Comparison of ENCODE assay signal across 8 mouse cellular contexts in the genomic region with DNA sequence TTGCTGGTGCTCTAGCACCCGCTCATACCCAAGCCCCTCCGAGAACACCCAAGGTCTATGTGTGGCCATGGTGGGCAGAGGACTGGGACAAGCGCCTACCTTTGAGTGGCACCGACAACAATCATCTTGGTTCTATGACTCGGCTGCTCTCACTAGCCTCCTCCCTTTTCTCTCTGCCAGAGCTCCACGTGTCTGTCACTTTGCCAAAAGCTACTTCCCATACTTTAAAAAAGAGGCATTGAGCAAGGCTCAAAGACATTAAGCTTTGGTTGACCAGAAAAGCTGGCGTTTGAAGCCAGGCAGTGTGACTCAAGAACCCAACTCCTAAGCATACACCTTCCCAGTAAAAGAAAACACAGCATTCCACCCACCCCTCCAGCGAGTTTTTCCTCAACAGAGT. TPM values are rescaled to one million over a fixed set of nuclear protein-coding genes. Genes with fewer than 3 reads are reported as not detected.
DNase-seq lines count a peak whose midpoint lies in the region; ATAC-seq and TF ChIP-seq lines count a peak whose summit lies in the region.

No protein-coding gene starts in this region.

- H3K79me2 ChIP-seq in liver, adult 2 months (ENCODE audit: control insufficient read depth, insufficient read depth, low read length), result no peaks in the 10 kb centered on the region

- no peak overlapping the region for H3K27ac ChIP-seq in liver, adult 2 months (replicated peaks; ENCODE audit: insufficient read depth, low read depth, low read length)
- no peak overlapping the region for H3K27ac ChIP-seq in liver, postnatal 0 days (ENCODE audit: low read depth)
- H3K27ac ChIP-seq in embryonic facial prominence, embryonic 13.5 days, result no peak overlapping the region
- H3K27ac ChIP-seq in hindbrain, embryonic 13.5 days, result no peak overlapping the region
- no peak overlapping the region for H3K27ac ChIP-seq in limb, embryonic 14.5 days (replicated peaks; ENCODE audit: low read depth, low read length)
- no peak overlapping the region for H3K27ac ChIP-seq in neural tube, embryonic 13.5 days (replicated peaks)

- DNase-seq in liver, adult 2 months (ENCODE audit: extremely low read depth, low read depth, low spot score), result peak; percentile 4
- DNase-seq in liver, postnatal 0 days, result no peak
- peak; percentile 41 for DNase-seq in limb, embryonic 14.5 days (ENCODE audit: low spot score)
- no peak for DNase-seq in spleen, postnatal 4 days (ENCODE audit: low spot score in 2 of 2)
- DNase-seq in thymus, postnatal 4 days, result no peak

- no peak for TF ChIP-seq EP300 in liver, postnatal 0 days (IDR thresholded peaks at IDR 0.05; ENCODE audit: low read depth)

- H3K9me3 ChIP-seq in liver, postnatal 0 days (ENCODE audit: low read length), result no peaks in the 10 kb centered on the region
- no peaks in the 10 kb centered on the region for H3K9me3 ChIP-seq in embryonic facial prominence, embryonic 13.5 days
- H3K9me3 ChIP-seq in hindbrain, embryonic 13.5 days, result no peaks in the 10 kb centered on the region
- H3K9me3 ChIP-seq in limb, embryonic 14.5 days (ENCODE audit: control insufficient read depth, low read length), result no peaks in the 10 kb centered on the region
- no peaks in the 10 kb centered on the region for H3K9me3 ChIP-seq in neural tube, embryonic 13.5 days

- no peak for ATAC-seq in liver, postnatal 0 days
- 0 out of 2 replicates have a peak, but pooled peaks have one; percentile 4 for ATAC-seq in embryonic facial prominence, embryonic 13.5 days (ENCODE audit: insufficient number of reproducible peaks, insufficient read depth, low FRiP score, low TSS enrichment, low read depth)
- ATAC-seq in hindbrain, embryonic 13.5 days (ENCODE audit: low FRiP score), result no peak; the same call in 1 of the 2 replicates
- ATAC-seq in limb, embryonic 14.5 days (ENCODE audit: low FRiP score, low read depth), result no peak
- peak; percentile 18; the same call in 1 of the 2 replicates for ATAC-seq in neural tube, embryonic 13.5 days (ENCODE audit: low read depth)

- H3K4me1 ChIP-seq in liver, adult 2 months (ENCODE audit: control insufficient read depth, insufficient read depth, low read length), result no peaks in the 10 kb centered on the region
- H3K4me1 ChIP-seq in liver, postnatal 0 days (ENCODE audit: insufficient read depth), result peaks cover 9% of the 10 kb centered on the region; the same call in 1 of the 2 replicates
- H3K4me1 ChIP-seq in embryonic facial prominence, embryonic 13.5 days, result peaks cover 21% of the 10 kb centered on the region
- peaks cover 39% of the 10 kb centered on the region for H3K4me1 ChIP-seq in hindbrain, embryonic 13.5 days (replicated peaks)
- peaks cover 16% of the 10 kb centered on the region for H3K4me1 ChIP-seq in limb, embryonic 14.5 days (ENCODE audit: control insufficient read depth, insufficient read depth, low read length)
- peaks cover 23% of the 10 kb centered on the region for H3K4me1 ChIP-seq in neural tube, embryonic 13.5 days (replicated peaks)

- no peak overlapping the region for H3K4me3 ChIP-seq in liver, adult 2 months (ENCODE audit: insufficient read depth, low read depth, low read length)
- no peak overlapping the region for H3K4me3 ChIP-seq in liver, postnatal 0 days (ENCODE audit: low read depth, low read length)
- peak overlapping the region; percentile 52 for H3K4me3 ChIP-seq in embryonic facial prominence, embryonic 13.5 days
- peak overlapping the region; percentile 50 for H3K4me3 ChIP-seq in hindbrain, embryonic 13.5 days
- peak overlapping the region; percentile 51 for H3K4me3 ChIP-seq in limb, embryonic 14.5 days (replicated peaks; ENCODE audit: low read length)
- peak overlapping the region; percentile 50 for H3K4me3 ChIP-seq in neural tube, embryonic 13.5 days

- TF ChIP-seq POLR2A in liver, adult 2 months (IDR thresholded peaks at IDR 0.05; ENCODE audit: extremely low read depth, insufficient read depth, low read length), result no peak
- TF ChIP-seq POLR2A in limb, embryonic 14.5 days (IDR thresholded peaks at IDR 0.05; ENCODE audit: borderline replicate concordance, extremely low read depth, insufficient read depth, insufficient read length), result no peak

- H3K36me3 ChIP-seq in liver, adult 2 months (ENCODE audit: control insufficient read depth, insufficient read depth, low read length), result no peaks in the 10 kb centered on the region
- H3K36me3 ChIP-seq in liver, postnatal 0 days (replicated peaks; ENCODE audit: insufficient read depth, low read length), result no peaks in the 10 kb centered on the region
- H3K36me3 ChIP-seq in embryonic facial prominence, embryonic 13.5 days, result no peaks in the 10 kb centered on the region
- no peaks in the 10 kb centered on the region for H3K36me3 ChIP-seq in hindbrain, embryonic 13.5 days
- no peaks in the 10 kb centered on the region for H3K36me3 ChIP-seq in limb, embryonic 14.5 days (ENCODE audit: control insufficient read depth, insufficient read depth, low read length)
- no peaks in the 10 kb centered on the region for H3K36me3 ChIP-seq in neural tube, embryonic 13.5 days

- H3K9ac ChIP-seq in liver, adult 2 months (ENCODE audit: low read depth, low read length), result no peak overlapping the region
- no peak overlapping the region for H3K9ac ChIP-seq in liver, postnatal 0 days (replicated peaks)
- no peak overlapping the region for H3K9ac ChIP-seq in embryonic facial prominence, embryonic 13.5 days
- no peak overlapping the region for H3K9ac ChIP-seq in hindbrain, embryonic 13.5 days
- no peak overlapping the region for H3K9ac ChIP-seq in limb, embryonic 14.5 days (ENCODE audit: low read depth, low read length, severe bottlenecking)
- no peak overlapping the region for H3K9ac ChIP-seq in neural tube, embryonic 13.5 days

- no peak for TF ChIP-seq CTCF in liver, adult 2 months (IDR thresholded peaks at IDR 0.05; ENCODE audit: low read depth, low read length)
- no peak for TF ChIP-seq CTCF in liver, postnatal 0 days (IDR thresholded peaks at IDR 0.05; ENCODE audit: low read depth)

- H3K4me2 ChIP-seq in liver, postnatal 0 days (ENCODE audit: low read depth, low read length), result no peak overlapping the region
- H3K4me2 ChIP-seq in embryonic facial prominence, embryonic 13.5 days, result peak overlapping the region; percentile 93
- H3K4me2 ChIP-seq in hindbrain, embryonic 13.5 days, result peak overlapping the region; percentile 83
- peak overlapping the region; percentile 92 for H3K4me2 ChIP-seq in limb, embryonic 14.5 days (replicated peaks; ENCODE audit: low read depth, low read length, severe bottlenecking)
- H3K4me2 ChIP-seq in neural tube, embryonic 13.5 days, result peak overlapping the region; percentile 83

- 23% methylated on average over 8 of the region's 8 CpGs for WGBS in liver, adult 2 months
- 25% methylated on average over 8 of the region's 8 CpGs for WGBS in liver, postnatal 0 days (ENCODE audit: insufficient replicate concordance)
- WGBS in embryonic facial prominence, embryonic 13.5 days, result 27% methylated on average over 8 of the region's 8 CpGs
- WGBS in hindbrain, embryonic 13.5 days, result 27% methylated on average over 8 of the region's 8 CpGs
- WGBS in limb, embryonic 14.5 days, result 23% methylated on average over 8 of the region's 8 CpGs
- 27% methylated on average over 8 of the region's 8 CpGs for WGBS in neural tube, embryonic 13.5 days

- peaks cover 24% of the 10 kb centered on the region for H3K27me3 ChIP-seq in liver, adult 2 months (ENCODE audit: control insufficient read depth, insufficient read depth, low read length)
- peaks cover 77% of the 10 kb centered on the region for H3K27me3 ChIP-seq in liver, postnatal 0 days (ENCODE audit: insufficient read depth, low read length)
- H3K27me3 ChIP-seq in embryonic facial prominence, embryonic 13.5 days, result peaks cover 87% of the 10 kb centered on the region
- peaks cover 91% of the 10 kb centered on the region for H3K27me3 ChIP-seq in hindbrain, embryonic 13.5 days
- peaks cover 67% of the 10 kb centered on the region for H3K27me3 ChIP-seq in limb, embryonic 14.5 days (ENCODE audit: control insufficient read depth, insufficient read depth, low read length)
- peaks cover 85% of the 10 kb centered on the region for H3K27me3 ChIP-seq in neural tube, embryonic 13.5 days

RNA-seq across cellular contexts. Expression of a gene that starts 0.8 kb away (rescaled TPM):
- total RNA-seq in liver, adult 2 months (2014; rRNA removed), result not detected in 2 replicates
- polyA plus RNA-seq in liver, adult 2 months (2012; rRNA removed), result not detected in 2 replicates
- 0.05 TPM in 1 of 2 replicates, not detected in the other for polyA plus RNA-seq in liver, postnatal 0 days (2015; fragmentation: Nextera tagmentation; extraction: Ambion mirVana)
- polyA plus RNA-seq in embryonic facial prominence, embryonic 13.5 days (2015; fragmentation: Nextera tagmentation; extraction: Ambion mirVana), result 0.25 and 0.28 TPM in 2 replicates
- polyA plus RNA-seq in hindbrain, embryonic 13.5 days (2015; fragmentation: Nextera tagmentation; extraction: Ambion mirVana), result 0.53 and 1.1 TPM in 2 replicates
- polyA plus RNA-seq in limb, embryonic 14.5 days (2012; rRNA removed), result 0.88 and 1.2 TPM in 2 replicates
- 0.43 and 0.84 TPM in 2 replicates for polyA plus RNA-seq in limb, embryonic 14.5 days (2014; fragmentation: Nextera tagmentation; extraction: Ambion mirVana)
- polyA plus RNA-seq in neural tube, embryonic 13.5 days (2015; fragmentation: Nextera tagmentation; extraction: Ambion mirVana), result 0.55 and 0.67 TPM in 2 replicates

RNA-seq across cellular contexts. Expression of a gene that starts 24.6 kb away (rescaled TPM):
- 0.13 TPM in 1 of 2 replicates, not detected in the other for total RNA-seq in liver, adult 2 months (2014; rRNA removed)
- polyA plus RNA-seq in liver, adult 2 months (2012; rRNA removed), result 0.06 and 0.09 TPM in 2 replicates
- polyA plus RNA-seq in liver, postnatal 0 days (2015; fragmentation: Nextera tagmentation; extraction: Ambion mirVana), result 0.11 and 0.15 TPM in 2 replicates
- polyA plus RNA-seq in embryonic facial prominence, embryonic 13.5 days (2015; fragmentation: Nextera tagmentation; extraction: Ambion mirVana), result 0.27 and 0.39 TPM in 2 replicates
- 1.1 and 3.0 TPM in 2 replicates for polyA plus RNA-seq in hindbrain, embryonic 13.5 days (2015; fragmentation: Nextera tagmentation; extraction: Ambion mirVana)
- polyA plus RNA-seq in limb, embryonic 14.5 days (2012; rRNA removed), result 0.53 and 0.78 TPM in 2 replicates
- polyA plus RNA-seq in limb, embryonic 14.5 days (2014; fragmentation: Nextera tagmentation; extraction: Ambion mirVana), result 0.18 TPM in 1 of 2 replicates, not detected in the other
- polyA plus RNA-seq in neural tube, embryonic 13.5 days (2015; fragmentation: Nextera tagmentation; extraction: Ambion mirVana), result 0.18 and 0.22 TPM in 2 replicates

Comparison
In these comparisons a context has a peak if more than half of its experiments do, and no peak if none do; other contexts are left out.
1. DNase-seq: peak in liver, adult 2 months (single experiment) and limb, embryonic 14.5 days (single experiment); none in liver, postnatal 0 days (single experiment), spleen, postnatal 4 days (0 of 2) and thymus, postnatal 4 days (single experiment).
2. H3K4me3 ChIP-seq: peak in embryonic facial prominence, embryonic 13.5 days (single experiment), hindbrain, embryonic 13.5 days (single experiment), limb, embryonic 14.5 days (single experiment) and neural tube, embryonic 13.5 days (single experiment); none in liver, adult 2 months (single experiment) and liver, postnatal 0 days (single experiment).
3. ATAC-seq: peak in embryonic facial prominence, embryonic 13.5 days (single experiment) and neural tube, embryonic 13.5 days (single experiment); none in liver, postnatal 0 days (single experiment), hindbrain, embryonic 13.5 days (single experiment) and limb, embryonic 14.5 days (single experiment).